Mouse (Mus musculus): ENCODE measurements around the gene Usp36. TPM values are rescaled to one million over a fixed set of nuclear protein-coding genes. Genes with fewer than 3 reads are reported as not detected.

Usp36 gene
- polyA plus RNA-seq, 1 experiment from 2014 or later = 19.1 TPM

- Histone ChIP-seq H3K27ac (no peak overlapping the region), H3K36me3 (no peaks in the 10 kb centered on the region), H3K9me3 (no peaks in the 10 kb centered on the region), H3K4me3 (no peak overlapping the region), H3K27me3 (replicated peaks) (no peaks in the 10 kb centered on the region), H3K4me1 (peaks cover 4% of the 10 kb centered on the region; the same call in 1 of the 2 replicates), H3K4me2 (replicated peaks) (no peak overlapping the region), H3K9ac (no peak overlapping the region)
- ATAC-seq (ENCODE audit: low FRiP score, low read depth) = no peak
- WGBS = 70% methylated on average over 1 of the region's 1 CpGs
Measured at GRCm38 (mm10) chr11:118225862-118226261, 64.2 kb downstream of the Usp36 start.

GRCm38 (mm10) chr11:118225056-118225836, 64.8 kb downstream of the Usp36 start:
- no peak overlapping the region for H3K27ac ChIP-seq
- ATAC-seq (ENCODE audit: low FRiP score, low read depth) = no peak
- H3K4me1 ChIP-seq = peaks cover 4% of the 10 kb centered on the region; the same call in 1 of the 2 replicates
- no peaks in the 10 kb centered on the region for H3K36me3 ChIP-seq
- no peaks in the 10 kb centered on the region for H3K27me3 ChIP-seq (replicated peaks)
- H3K9me3 ChIP-seq = no peaks in the 10 kb centered on the region
- no peak overlapping the region for H3K4me3 ChIP-seq
- no peak overlapping the region for H3K9ac ChIP-seq
- 65% methylated on average over 12 of the region's 12 CpGs for WGBS
- H3K4me2 ChIP-seq (replicated peaks) = no peak overlapping the region

DNA sequence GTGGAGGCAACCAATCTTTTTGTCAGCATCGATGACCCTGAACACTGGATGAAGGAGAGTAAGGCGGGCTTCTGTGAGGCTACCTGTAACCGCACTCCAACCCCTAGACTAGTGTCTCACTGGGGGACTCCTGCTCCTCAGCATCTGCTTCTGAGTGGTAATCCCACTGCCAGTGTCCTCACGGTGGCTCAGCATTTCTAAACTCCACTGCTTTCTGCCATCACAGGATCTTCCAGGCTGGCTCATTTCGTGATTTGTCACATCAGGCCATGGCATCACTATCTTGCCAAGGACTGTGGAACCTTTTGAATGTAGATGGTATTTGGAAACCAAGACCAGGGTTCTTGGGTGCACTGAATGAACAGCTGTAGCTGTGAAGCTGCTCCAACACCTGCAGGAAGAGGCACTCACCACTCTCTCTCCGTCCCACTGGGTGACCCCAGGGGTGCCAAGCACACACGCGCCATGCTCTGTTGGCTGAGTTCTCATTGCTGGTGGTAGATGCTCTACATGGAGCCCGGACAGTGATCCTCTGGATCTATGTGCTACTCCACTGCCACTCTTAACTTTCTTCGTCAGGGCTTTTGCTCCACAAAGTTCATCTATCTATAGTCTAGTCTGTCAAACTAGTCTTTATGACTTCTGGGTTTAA, 66.5 kb downstream of the Usp36 start:
- H3K27me3 ChIP-seq (replicated peaks) = no peaks in the 10 kb centered on the region
- WGBS = 87% methylated on average over 10 of the region's 10 CpGs
- no peak for ATAC-seq (ENCODE audit: low FRiP score, low read depth)

DNA sequence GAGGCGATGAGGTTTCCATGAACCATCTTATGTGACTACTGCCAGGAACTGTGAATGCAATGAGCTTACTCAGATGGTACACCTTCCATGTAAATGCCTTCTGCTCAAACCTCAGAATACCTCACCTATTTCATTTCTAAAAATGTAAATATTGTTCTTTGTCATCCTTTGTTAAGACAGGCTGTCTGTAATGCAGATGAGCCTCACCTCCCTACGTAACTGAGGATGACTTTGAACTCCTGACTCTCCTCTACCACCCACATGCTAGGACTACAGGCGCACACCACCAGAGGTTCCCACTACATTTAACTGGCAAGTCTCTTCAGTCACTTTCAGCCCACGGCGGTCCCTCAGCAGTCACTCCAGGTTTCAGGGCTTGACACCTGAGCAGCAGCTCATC, 67.1 kb downstream of the Usp36 start:
- Histone ChIP-seq H3K27me3 (replicated peaks) (no peaks in the 10 kb centered on the region), H3K4me1 (peaks cover 4% of the 10 kb centered on the region; the same call in 1 of the 2 replicates), H3K27ac (no peak overlapping the region), H3K36me3 (no peaks in the 10 kb centered on the region), H3K4me2 (replicated peaks) (no peak overlapping the region), H3K9ac (no peak overlapping the region), H3K4me3 (no peak overlapping the region), H3K9me3 (no peaks in the 10 kb centered on the region)
- WGBS = 86% methylated on average over 5 of the region's 5 CpGs
- no peak for ATAC-seq (ENCODE audit: low FRiP score, low read depth)

More for the DNA sequence above, 66.5 kb downstream of the Usp36 start:
- no peak overlapping the region for H3K9ac ChIP-seq
- peaks cover 4% of the 10 kb centered on the region; the same call in 1 of the 2 replicates for H3K4me1 ChIP-seq
- H3K36me3 ChIP-seq = no peaks in the 10 kb centered on the region
- H3K27ac ChIP-seq = no peak overlapping the region
- H3K9me3 ChIP-seq = no peaks in the 10 kb centered on the region
- no peak overlapping the region for H3K4me3 ChIP-seq
- no peak overlapping the region for H3K4me2 ChIP-seq (replicated peaks)

DNA sequence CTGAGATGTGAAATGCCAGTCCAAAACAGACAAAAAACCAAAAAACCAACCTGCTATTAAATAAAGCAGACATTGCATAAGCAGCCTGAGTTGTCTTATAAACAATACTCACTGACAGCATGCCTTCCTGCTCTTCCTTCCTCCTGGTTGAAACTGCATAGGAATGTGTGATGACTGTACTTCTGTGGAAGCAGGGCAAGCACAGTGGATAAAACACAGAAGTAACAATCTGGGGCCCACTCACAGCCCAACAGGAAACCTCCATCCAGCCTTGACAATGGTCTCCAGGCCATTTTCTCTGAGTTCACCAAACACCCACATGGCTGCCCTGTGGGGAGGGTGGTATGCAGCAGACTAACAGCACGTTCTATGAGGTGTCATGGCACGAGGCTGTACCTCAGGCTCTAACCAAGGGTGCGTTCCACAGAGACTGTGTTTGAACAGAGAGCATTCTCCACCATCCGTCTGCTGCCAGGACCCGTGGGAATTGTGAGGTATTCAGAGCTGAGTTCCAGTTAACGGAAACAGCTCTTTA, 67.6 kb downstream of the Usp36 start:
- no peak overlapping the region for H3K4me3 ChIP-seq
- H3K9ac ChIP-seq = no peak overlapping the region

GRCm38 (mm10) chr11:118220561-118221262, 69.3 kb downstream of the Usp36 start:
- Histone ChIP-seq H3K4me2 (replicated peaks) (no peak overlapping the region), H3K36me3 (no peaks in the 10 kb centered on the region), H3K27me3 (replicated peaks) (no peaks in the 10 kb centered on the region), H3K4me3 (no peak overlapping the region), H3K27ac (no peak overlapping the region), H3K9ac (no peak overlapping the region), H3K9me3 (no peaks in the 10 kb centered on the region), H3K4me1 (no peaks in the 10 kb centered on the region)
- no peak for ATAC-seq (ENCODE audit: low FRiP score, low read depth)
- 26% methylated on average over 7 of the region's 7 CpGs for WGBS

More for the DNA sequence above, 67.6 kb downstream of the Usp36 start:
- Histone ChIP-seq H3K36me3 (no peaks in the 10 kb centered on the region), H3K4me2 (replicated peaks) (no peak overlapping the region), H3K4me1 (peaks cover 4% of the 10 kb centered on the region; the same call in 1 of the 2 replicates), H3K27me3 (replicated peaks) (no peaks in the 10 kb centered on the region), H3K27ac (no peak overlapping the region), H3K9me3 (no peaks in the 10 kb centered on the region)
- WGBS = 62% methylated on average over 6 of the region's 6 CpGs
- ATAC-seq (ENCODE audit: low FRiP score, low read depth) = no peak

DNA sequence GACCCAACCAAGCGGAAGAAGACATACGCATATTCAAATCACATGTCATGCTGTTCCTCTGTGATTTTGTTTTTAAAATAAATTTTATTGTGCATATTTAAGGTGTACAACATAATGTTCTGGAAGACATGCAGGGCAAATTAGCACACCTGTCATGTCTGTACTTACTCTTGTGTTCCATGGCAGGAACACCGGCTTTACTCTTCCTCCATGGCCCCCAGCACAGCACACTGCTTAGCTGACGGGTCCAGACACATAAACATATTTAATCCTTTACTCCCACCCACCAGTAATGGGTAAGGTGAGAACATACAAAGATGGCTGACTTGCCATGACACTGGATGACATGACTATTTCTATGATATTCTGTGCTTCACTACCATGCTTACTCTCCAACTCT, 71.0 kb downstream of the Usp36 start:
- H3K4me2 ChIP-seq (replicated peaks) = no peak overlapping the region
- H3K4me3 ChIP-seq = no peak overlapping the region
- WGBS = 94% methylated on average over 4 of the region's 4 CpGs
- no peaks in the 10 kb centered on the region for H3K36me3 ChIP-seq
- H3K27ac ChIP-seq = no peak overlapping the region
- no peaks in the 10 kb centered on the region for H3K4me1 ChIP-seq
- ATAC-seq (ENCODE audit: low FRiP score, low read depth) = no peak
- no peaks in the 10 kb centered on the region for H3K9me3 ChIP-seq
- H3K9ac ChIP-seq = no peak overlapping the region
- no peaks in the 10 kb centered on the region for H3K27me3 ChIP-seq (replicated peaks)

DNA sequence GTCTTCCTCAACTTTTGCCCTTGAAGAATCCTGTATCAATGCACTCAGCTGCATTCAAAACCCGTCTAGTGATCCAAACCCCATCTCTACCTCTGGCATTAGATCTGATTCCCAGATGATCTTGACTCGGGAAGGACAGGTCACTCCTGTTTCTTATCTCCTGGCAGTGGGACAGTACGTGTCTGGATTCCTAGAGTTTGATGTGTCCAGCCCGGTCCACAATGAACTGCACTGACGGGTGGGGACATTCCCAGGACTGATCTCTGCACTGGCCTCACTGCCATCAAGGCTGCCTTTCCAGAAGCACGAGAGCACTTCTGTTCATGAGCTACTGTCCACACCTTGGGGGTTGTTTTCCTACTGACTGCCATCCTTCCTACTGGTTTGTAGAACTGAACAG, 73.6 kb downstream of the Usp36 start:
- Histone ChIP-seq H3K9me3 (no peaks in the 10 kb centered on the region), H3K27me3 (replicated peaks) (no peaks in the 10 kb centered on the region), H3K9ac (no peak overlapping the region), H3K4me2 (replicated peaks) (no peak overlapping the region), H3K4me3 (no peak overlapping the region), H3K36me3 (no peaks in the 10 kb centered on the region), H3K4me1 (peaks cover 14% of the 10 kb centered on the region), H3K27ac (no peak overlapping the region)
- 85% methylated on average over 6 of the region's 6 CpGs for WGBS
- ATAC-seq (ENCODE audit: low FRiP score, low read depth) = no peak

DNA sequence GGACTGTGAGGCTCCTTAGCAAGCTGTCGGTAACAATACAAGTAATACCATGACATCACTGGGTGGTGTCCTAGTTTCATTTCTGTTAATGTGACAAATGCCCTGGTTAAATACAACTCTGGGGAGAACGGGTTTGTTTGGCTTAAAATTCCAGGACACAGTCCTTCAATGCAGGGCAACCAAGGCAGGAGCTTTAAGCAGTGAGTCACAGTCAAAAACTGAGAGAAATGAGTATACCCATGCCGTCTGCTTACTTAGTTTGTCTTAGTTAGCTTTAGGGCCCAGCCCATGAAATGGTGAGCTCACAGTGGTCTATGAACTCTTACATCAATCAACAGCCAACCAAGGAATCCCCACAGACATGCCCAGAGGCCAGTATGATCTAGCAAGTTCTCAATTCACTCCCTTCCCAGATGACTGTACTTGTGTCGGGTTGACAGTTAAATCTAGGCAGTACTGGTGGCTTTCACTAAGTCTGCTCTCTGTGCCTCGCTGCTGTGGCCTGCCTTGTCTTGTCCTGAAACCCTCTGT, 74.1 kb downstream of the Usp36 start:
- H3K27ac ChIP-seq = no peak overlapping the region
- 78% methylated on average over 5 of the region's 5 CpGs for WGBS
- H3K4me2 ChIP-seq (replicated peaks) = no peak overlapping the region
- H3K27me3 ChIP-seq (replicated peaks) = no peaks in the 10 kb centered on the region
- no peaks in the 10 kb centered on the region for H3K36me3 ChIP-seq
- no peak overlapping the region for H3K4me3 ChIP-seq
- peaks cover 17% of the 10 kb centered on the region for H3K4me1 ChIP-seq
- no peak overlapping the region for H3K9ac ChIP-seq
- no peaks in the 10 kb centered on the region for H3K9me3 ChIP-seq
- ATAC-seq (ENCODE audit: low FRiP score, low read depth) = no peak

- Histone ChIP-seq H3K4me3 (no peak overlapping the region), H3K9me3 (no peaks in the 10 kb centered on the region), H3K36me3 (no peaks in the 10 kb centered on the region), H3K4me2 (replicated peaks) (no peak overlapping the region), H3K4me1 (peaks cover 42% of the 10 kb centered on the region), H3K27ac (no peak overlapping the region), H3K9ac (no peak overlapping the region), H3K27me3 (replicated peaks) (no peaks in the 10 kb centered on the region)
- no peak for ATAC-seq (ENCODE audit: low FRiP score, low read depth)
- 73% methylated on average over 7 of the region's 7 CpGs for WGBS
Measured at GRCm38 (mm10) chr11:118212636-118213112, 77.4 kb downstream of the Usp36 start.

DNA sequence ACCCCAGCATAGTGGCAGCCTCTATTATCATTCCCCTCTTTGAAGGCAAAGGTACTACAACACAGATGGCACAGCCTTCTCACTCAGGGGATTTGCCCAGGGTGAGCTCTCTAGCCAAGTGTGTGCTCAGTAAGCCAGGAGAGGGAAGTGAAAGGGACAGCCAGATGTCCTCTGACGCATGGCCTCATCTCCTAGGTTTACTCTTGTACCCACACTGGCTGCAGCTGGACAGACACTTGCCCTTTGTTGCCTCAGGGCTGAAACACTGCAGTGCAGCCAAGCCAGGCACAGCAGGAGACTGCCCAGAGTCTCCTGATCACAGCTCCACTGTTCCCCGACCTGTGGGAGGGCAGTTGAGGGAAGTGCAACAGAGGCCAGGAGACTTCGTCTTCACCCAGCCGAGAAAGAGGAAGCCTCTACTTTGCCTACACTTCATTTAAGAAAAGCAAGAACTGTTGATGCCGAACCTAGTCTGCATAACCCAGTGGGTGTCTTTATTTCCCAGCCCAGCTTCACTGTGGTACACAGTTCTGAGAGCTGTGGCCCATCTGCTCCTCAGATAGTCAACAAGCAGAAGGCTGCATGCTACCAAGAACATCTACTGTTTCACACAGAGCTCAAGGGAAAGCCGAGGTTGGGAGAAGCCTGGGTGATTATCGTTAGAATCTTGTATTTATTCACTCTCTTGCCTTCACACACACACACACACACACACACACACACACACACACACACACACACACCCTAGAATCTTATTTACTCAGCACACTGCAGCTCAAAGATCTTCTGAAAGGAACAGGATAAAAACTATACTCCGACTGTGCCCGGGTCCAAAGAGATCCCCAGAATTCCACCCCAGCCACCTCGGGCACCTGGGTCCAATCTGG, 78.1 kb downstream of the Usp36 start:
- Histone ChIP-seq H3K9ac (no peak overlapping the region), H3K27me3 (replicated peaks) (no peaks in the 10 kb centered on the region), H3K36me3 (no peaks in the 10 kb centered on the region), H3K4me1 (peaks cover 42% of the 10 kb centered on the region), H3K4me3 (no peak overlapping the region), H3K4me2 (replicated peaks) (no peak overlapping the region), H3K27ac (no peak overlapping the region), H3K9me3 (no peaks in the 10 kb centered on the region)
- ATAC-seq (ENCODE audit: low FRiP score, low read depth) = no peak
- 47% methylated on average over 10 of the region's 10 CpGs for WGBS

All from neural tube, embryonic 12.5 days (tissue).